Mouse (Mus musculus) layer of hippocampus, postnatal 36 days (tissue): ENCODE measurements around the gene Sgpp2. TPM values are rescaled to one million over a fixed set of nuclear protein-coding genes. Genes with fewer than 3 reads are reported as not detected.

Experiments
- DNase-seq, 2 experiments: peaks; one replicate each; pipeline ENCODE4 v3.0.0; 2022
- total RNA-seq, 2 experiments: library from RNA; stranded (reverse); gene quantifications; 2 replicates each; pipeline ENCODE4 v1.2.3; 2021

Gene Sgpp2
- total RNA-seq, result 1 to 10 TPM; 4.0 to 5.5 TPM

- peak; percentile 2 to 5 for DNase-seq
Observed at GRCm38 (mm10) chr1:78310021-78310752, at the start of gene Sgpp2. TSS of gene Sgpp2 (plus strand) at chr1:78310345.

GRCm38 (mm10) chr1:78267519-78267918 is 42.6 kb upstream of the Sgpp2 start:
- no peak for DNase-seq

DNA sequence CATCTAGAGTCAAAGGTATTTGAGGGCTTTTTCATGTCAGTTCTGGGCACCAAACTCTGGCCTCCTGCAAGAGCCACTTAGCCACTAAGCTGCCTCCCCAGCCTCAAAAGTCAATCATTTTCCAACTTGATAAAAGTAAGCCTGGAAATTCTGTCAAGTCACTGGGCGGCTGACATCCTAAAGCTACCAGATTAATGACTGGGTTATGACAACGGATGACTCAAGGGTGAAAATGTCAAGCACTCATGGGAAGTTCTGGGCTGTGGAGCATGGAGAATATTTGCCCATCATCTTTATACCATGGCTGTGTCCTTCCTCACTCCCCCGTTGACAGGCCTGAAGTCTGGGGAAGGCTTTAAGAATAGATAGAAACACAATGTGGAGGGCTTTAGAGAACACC is 37.2 kb upstream of the Sgpp2 start:
- no peak for DNase-seq

DNA sequence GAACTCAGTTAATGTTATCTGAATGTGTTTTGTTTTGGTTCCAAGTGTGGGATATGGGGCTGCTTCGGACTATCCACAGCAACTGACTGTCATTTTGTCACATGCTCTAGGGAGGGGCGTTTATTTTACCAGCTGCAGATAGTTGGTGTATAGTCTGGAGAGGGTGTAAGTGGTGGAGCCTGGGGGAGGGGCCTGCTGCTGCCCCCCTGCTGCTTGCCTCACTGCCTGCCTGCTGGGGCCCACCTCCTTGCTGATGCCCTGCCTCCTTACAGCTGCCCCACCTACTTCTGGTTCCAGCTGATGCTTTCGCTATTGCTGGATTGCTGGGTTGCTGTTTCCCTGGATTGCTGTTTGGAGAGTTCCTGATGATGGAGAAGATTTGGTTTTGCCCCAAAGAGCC is 31.0 kb upstream of the Sgpp2 start:
- no peak for DNase-seq

- DNase-seq, result no peak
Observed at GRCm38 (mm10) chr1:78292397-78292796, 17.7 kb upstream of the Sgpp2 start.

- DNase-seq, result no peak
Observed at GRCm38 (mm10) chr1:78299670-78300225, 10.4 kb upstream of the Sgpp2 start.

GRCm38 (mm10) chr1:78308688-78309087 is 1.5 kb upstream of the Sgpp2 start:
- no peak for DNase-seq

DNA sequence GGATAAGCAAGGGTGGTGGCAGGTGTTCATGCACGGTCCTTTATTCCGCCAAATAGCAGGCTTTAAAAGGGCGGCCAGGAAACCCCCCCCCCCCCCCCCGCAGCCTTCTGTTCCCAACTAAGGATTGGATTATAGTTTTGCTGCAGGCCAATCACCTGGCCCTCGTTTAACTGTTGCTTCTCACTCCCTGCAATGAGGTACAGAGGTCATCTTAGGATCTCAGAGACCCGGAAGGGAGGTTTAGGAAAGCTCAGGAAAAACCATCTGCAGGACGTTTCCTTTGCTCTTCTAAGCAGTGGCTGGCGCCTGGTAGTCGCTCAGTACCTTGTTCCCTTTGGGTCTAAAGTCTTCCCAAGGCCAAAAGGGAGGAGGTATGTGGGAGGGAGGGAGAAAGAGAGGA is 865 bp upstream of the Sgpp2 start:
- no peak for DNase-seq

DNA sequence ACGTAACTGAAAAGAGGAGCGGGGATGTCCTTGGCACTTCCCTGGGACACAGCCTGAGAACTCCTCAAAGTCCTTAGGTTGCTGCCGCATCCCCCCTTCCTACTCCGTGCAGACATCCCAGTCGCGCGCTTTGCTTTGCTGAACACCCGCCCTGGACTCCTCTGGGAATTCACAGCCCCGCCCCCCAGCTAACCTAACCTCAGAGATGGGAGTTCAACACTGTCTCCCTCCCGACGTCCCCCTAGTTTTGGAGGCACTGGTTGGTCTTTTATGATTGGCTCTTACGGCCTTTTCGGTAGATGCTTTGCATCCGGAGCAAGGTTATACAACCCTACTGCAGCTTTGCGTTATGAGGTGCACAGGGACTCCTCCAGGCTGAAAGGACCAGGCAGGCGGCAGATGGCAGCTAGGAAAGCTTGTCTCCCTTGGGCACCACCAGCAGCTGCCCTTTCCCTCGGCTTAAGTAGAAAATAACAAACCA is 756 bp downstream of the Sgpp2 start:
- DNase-seq, result peak; percentile 4

DNA sequence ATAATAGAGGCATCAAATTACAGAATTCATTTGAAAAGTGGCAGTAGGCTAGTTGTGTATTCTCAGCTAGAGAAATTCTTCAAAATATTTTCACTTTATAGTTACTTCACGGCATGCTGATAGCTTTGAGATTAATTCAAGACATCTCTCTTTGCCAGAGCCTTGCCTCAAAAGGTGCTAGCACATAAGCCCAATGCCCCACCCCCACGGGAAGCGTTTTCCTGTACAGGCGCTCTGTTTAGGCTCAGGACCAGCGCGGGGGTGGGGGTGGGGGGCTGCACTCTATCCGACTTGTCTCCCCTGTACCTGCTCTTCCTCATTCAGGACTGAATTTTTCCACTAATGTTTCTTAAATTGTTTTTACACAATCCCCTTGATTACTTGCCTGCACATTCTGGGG is 1.3 kb downstream of the Sgpp2 start:
- DNase-seq, result no peak

GRCm38 (mm10) chr1:78312917-78313316 is 2.8 kb downstream of the Sgpp2 start:
- DNase-seq, result no peak

DNA sequence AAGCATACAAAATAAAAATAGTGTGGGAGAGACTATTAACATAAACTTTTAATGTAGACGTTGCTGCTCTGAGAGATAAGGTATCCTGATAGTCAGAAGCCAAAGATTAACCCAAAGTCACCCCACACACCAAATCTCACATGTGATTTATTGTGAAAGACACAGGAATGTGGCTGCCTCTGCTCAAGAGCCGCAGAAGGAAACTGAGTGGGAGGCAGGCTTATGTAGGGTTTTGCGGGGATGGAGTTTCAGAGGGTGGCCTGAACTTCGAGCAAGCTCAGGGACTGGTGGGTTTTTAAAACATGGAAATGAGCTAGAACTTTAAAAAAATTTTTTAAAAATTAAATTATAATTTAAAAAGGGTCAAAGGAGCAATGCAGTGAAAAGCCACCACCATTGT is 3.8 kb downstream of the Sgpp2 start:
- no peak for DNase-seq

- no peak for DNase-seq
Observed at GRCm38 (mm10) chr1:78318089-78318760, 8.1 kb downstream of the Sgpp2 start.

GRCm38 (mm10) chr1:78320291-78320690 is 10.1 kb downstream of the Sgpp2 start:
- DNase-seq, result no peak

- no peak for DNase-seq
Observed at GRCm38 (mm10) chr1:78322098-78322778, 12.1 kb downstream of the Sgpp2 start.

- no peak for DNase-seq
Observed at GRCm38 (mm10) chr1:78322844-78323243, 12.7 kb downstream of the Sgpp2 start.

DNA sequence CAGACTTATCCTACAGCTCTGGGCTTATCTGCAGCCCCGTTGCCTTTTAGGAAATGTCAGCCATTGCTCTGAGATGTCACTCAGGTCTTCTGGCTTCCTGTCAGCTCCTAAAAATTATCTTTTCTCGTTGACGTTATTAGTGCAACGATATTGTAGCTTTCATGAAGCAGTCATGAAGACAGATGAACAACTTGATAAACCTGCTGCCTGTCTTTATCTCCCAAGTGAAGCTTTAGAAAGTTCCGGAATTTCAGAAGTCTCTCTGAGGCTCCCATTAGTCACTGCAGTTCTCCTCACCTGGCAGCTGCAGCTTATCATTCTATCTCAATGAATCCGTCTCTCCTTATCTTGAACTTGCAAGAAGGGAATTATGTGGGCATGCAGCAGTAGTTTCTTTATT is 13.9 kb downstream of the Sgpp2 start:
- DNase-seq, result no peak

DNA sequence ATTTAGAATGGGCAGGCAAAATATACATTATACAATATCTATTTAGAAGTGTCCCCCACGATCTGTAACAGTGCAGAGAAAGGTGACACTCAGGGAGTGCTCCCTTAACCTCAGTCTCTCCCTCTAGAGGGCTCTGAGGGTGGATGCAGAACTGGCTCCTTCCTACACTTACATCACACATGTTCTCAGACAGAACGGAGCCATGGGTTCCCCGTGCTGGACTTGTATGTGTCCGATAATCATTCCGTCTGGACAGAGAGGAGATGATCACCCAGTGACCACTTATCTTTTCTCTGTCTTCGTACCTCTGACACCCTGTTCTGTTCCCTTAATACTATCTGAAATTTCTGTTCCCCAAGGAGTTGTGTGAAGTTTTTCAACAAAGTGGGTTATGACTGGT is 15.7 kb downstream of the Sgpp2 start:
- no peak for DNase-seq

- DNase-seq, result no peak
Observed at GRCm38 (mm10) chr1:78328646-78329045, 18.5 kb downstream of the Sgpp2 start.

GRCm38 (mm10) chr1:78329861-78330260 is 19.7 kb downstream of the Sgpp2 start:
- DNase-seq, result no peak

DNA sequence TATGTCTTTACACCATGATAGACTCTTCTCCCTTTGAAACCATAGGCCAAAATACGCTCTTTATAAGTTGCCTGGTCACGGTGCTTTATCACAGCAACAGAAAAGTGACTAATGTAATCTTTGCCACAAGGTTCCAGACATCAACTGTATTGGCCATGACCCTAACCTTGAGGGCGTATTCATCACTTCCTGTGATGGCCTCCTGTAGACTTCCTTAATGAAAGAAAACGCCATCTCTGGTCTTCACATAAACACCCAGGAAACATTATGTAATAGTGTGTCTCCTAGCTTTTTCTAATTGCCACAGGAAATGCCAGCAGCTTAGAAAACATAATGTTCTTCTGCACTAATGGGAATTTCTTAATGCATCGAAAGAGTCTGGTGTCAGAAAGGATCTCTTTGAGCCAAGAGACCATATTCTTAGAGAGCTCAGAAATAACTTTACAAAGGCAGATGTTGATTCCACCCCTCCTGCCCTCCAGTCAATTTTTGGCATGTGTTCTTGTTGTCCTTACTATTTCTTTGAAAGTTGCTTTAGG is 20.5 kb downstream of the Sgpp2 start:
- no peak for DNase-seq

- DNase-seq, result no peak
Observed at GRCm38 (mm10) chr1:78337726-78338125, 27.6 kb downstream of the Sgpp2 start.

- peak in 1 of 2 experiments; percentile 4 for DNase-seq
Observed at GRCm38 (mm10) chr1:78338212-78338611, 28.1 kb downstream of the Sgpp2 start.
